9 mouse cellular contexts compared by ENCODE assay signal in genomic region chr9:65201021-65201380, GRCm38 (mm10). TPM values are rescaled to one million over a fixed set of nuclear protein-coding genes. Genes with fewer than 3 reads are reported as not detected.
DNase-seq lines count a peak whose midpoint lies in the region; ATAC-seq lines count a peak whose summit lies in the region.
"Had no signal": no experiment of that assay in that cellular context is flagged by ENCODE, and none has a peak within 500 bp of the region (broad histone marks: within the 10 kb centered on the region; RNA-seq: fewer than 3 reads in every experiment).

No protein-coding gene starts in this region.

- no peaks in the 10 kb centered on the region for H3K36me3 ChIP-seq in hindbrain, embryonic 12.5 days
- no peaks in the 10 kb centered on the region for H3K36me3 ChIP-seq in hindbrain, embryonic 11.5 days (ENCODE audit: control insufficient read depth, insufficient read depth, low read length)
- no peaks in the 10 kb centered on the region for H3K36me3 ChIP-seq in midbrain, embryonic 14.5 days (ENCODE audit: control insufficient read depth, insufficient read depth, low read length)

- peak overlapping the region; percentile 82 for H3K27ac ChIP-seq in hindbrain, embryonic 12.5 days
- no peak overlapping the region for H3K27ac ChIP-seq in hindbrain, embryonic 11.5 days (ENCODE audit: low read depth, low read length)
- peak overlapping the region; percentile 90 for H3K27ac ChIP-seq in midbrain, embryonic 14.5 days (replicated peaks; ENCODE audit: low read depth, low read length)

- peaks cover 5% of the 10 kb centered on the region for H3K4me1 ChIP-seq in hindbrain, embryonic 12.5 days
- no peaks in the 10 kb centered on the region for H3K4me1 ChIP-seq in hindbrain, embryonic 11.5 days (replicated peaks; ENCODE audit: control insufficient read depth, insufficient read depth, low read length)
- H3K4me1 ChIP-seq in midbrain, embryonic 14.5 days (ENCODE audit: control insufficient read depth, insufficient read depth, low read length), result no peaks in the 10 kb centered on the region

- H3K9me3 ChIP-seq in hindbrain, embryonic 12.5 days (replicated peaks), result no peaks in the 10 kb centered on the region
- H3K9me3 ChIP-seq in hindbrain, embryonic 11.5 days (ENCODE audit: control insufficient read depth, low read length), result no peaks in the 10 kb centered on the region
- H3K9me3 ChIP-seq in midbrain, embryonic 14.5 days (ENCODE audit: control insufficient read depth, low read length), result no peaks in the 10 kb centered on the region

- 49% methylated on average over 3 of the region's 3 CpGs for WGBS in hindbrain, embryonic 12.5 days
- 49% methylated on average over 3 of the region's 3 CpGs for WGBS in hindbrain, embryonic 11.5 days
- 40% methylated on average over 3 of the region's 3 CpGs for WGBS in midbrain, embryonic 14.5 days

- H3K4me3 ChIP-seq in hindbrain, embryonic 12.5 days, result no peak overlapping the region
- no peak overlapping the region for H3K4me3 ChIP-seq in hindbrain, embryonic 11.5 days (ENCODE audit: low read depth, low read length)
- no peak overlapping the region for H3K4me3 ChIP-seq in midbrain, embryonic 14.5 days (replicated peaks; ENCODE audit: low read depth, low read length)

- ATAC-seq in hindbrain, embryonic 12.5 days (ENCODE audit: low FRiP score), result no peak
- no peak for ATAC-seq in hindbrain, embryonic 11.5 days (ENCODE audit: low FRiP score)
- peak; percentile 2 to 21; a peak in 3 of 4 replicates for ATAC-seq in hematopoietic stem cell, adult 5-6 weeks (replicated peaks in 1 of 2; ENCODE audit: insufficient read depth in 1 of 2, low FRiP score in 2 of 2, low TSS enrichment in 1 of 2, low read depth in 1 of 2, poor library complexity in 2 of 2, severe bottlenecking in 2 of 2)
- no peak for ATAC-seq in midbrain, embryonic 14.5 days (ENCODE audit: low FRiP score, low TSS enrichment)

- no peak for DNase-seq in hindbrain, embryonic 11.5 days (ENCODE audit: low spot score)
- DNase-seq in NIH3T3 (ENCODE audit: low read depth), result peak; percentile 64
- no peak for DNase-seq in midbrain, embryonic 14.5 days
- DNase-seq in right cerebral cortex, postnatal 4 days, result no peak
- DNase-seq in frontal cortex, postnatal 14 days (ENCODE audit: low spot score in 2 of 2), result no peak
- no peak for DNase-seq in layer of hippocampus, adult 9-10 months (ENCODE audit: low spot score)
- DNase-seq: cerebellum, postnatal 25 days had no signal

- H3K9ac ChIP-seq in hindbrain, embryonic 12.5 days, result no peak overlapping the region
- no peak overlapping the region for H3K9ac ChIP-seq in hindbrain, embryonic 11.5 days (ENCODE audit: low read depth, low read length)
- no peak overlapping the region for H3K9ac ChIP-seq in midbrain, embryonic 14.5 days (replicated peaks; ENCODE audit: low read length)

- no peaks in the 10 kb centered on the region for H3K27me3 ChIP-seq in hindbrain, embryonic 12.5 days
- H3K27me3 ChIP-seq in hindbrain, embryonic 11.5 days (ENCODE audit: control insufficient read depth, insufficient read depth, low read length), result no peaks in the 10 kb centered on the region
- H3K27me3 ChIP-seq in midbrain, embryonic 14.5 days (ENCODE audit: control insufficient read depth, insufficient read depth, low read length), result no peaks in the 10 kb centered on the region

- no peak overlapping the region for H3K4me2 ChIP-seq in hindbrain, embryonic 12.5 days (replicated peaks)
- H3K4me2 ChIP-seq in hindbrain, embryonic 11.5 days (replicated peaks; ENCODE audit: low read depth, low read length), result no peak overlapping the region
- H3K4me2 ChIP-seq in midbrain, embryonic 14.5 days (ENCODE audit: low read length), result no peak overlapping the region

RNA-seq across cellular contexts. Expression of gene Parp16, which starts 5.8 kb away (rescaled TPM):
- 5.8 and 6.4 TPM in 2 replicates for polyA plus RNA-seq in hindbrain, embryonic 12.5 days (2016; fragmentation: Nextera tagmentation; extraction: Ambion mirVana)
- 4.0 and 6.5 TPM in 2 replicates for polyA plus RNA-seq in hindbrain, embryonic 11.5 days (2014; fragmentation: Nextera tagmentation; extraction: Ambion mirVana)
- 7.6 and 9.6 TPM in 2 replicates for total RNA-seq in hematopoietic stem cell, adult 5-6 weeks (2017)
- polyA plus RNA-seq in midbrain, embryonic 14.5 days (2014; fragmentation: Nextera tagmentation; extraction: Ambion mirVana), result 5.2 and 6.5 TPM in 2 replicates

Comparison
In these comparisons a context has a peak if more than half of its experiments do, and no peak if none do; other contexts are left out.
1. ATAC-seq: peak in hematopoietic stem cell, adult 5-6 weeks (2 of 2); none in hindbrain, embryonic 12.5 days (single experiment), hindbrain, embryonic 11.5 days (single experiment) and midbrain, embryonic 14.5 days (single experiment).